Mouse (Mus musculus): ENCODE results near the gene Trim2.

DNA sequence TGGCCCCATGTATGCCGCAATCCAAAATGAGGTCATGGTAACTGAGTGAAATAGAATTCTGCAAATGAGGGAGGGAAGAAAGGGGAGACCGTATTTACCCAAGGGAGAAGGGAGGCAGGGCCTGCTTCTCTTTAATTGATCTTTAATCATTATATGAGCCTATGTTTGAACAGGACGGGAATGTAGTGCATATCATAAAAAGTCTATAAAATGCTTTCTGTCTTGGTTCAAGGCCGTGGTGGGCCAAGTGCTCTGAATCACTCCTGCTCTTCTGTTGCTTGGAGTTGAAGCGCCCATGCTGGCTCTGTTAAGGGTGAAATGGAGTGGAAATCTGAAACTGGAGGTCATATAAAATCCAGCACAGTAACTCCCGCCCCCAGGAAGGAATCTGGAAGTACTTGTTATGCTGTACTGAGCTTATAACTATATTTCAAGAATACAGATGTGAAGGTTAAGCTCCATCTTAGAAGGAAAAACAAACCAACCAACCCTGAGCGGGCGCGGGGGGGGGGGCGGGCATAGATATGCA lies 48.6 kb downstream of the Trim2 start:
- TF ChIP-seq SIN3A (IDR thresholded peaks at IDR 0.05; ENCODE audit: low read length) (no peak), JUN (IDR thresholded peaks at IDR 0.05; ENCODE audit: insufficient read depth, low read depth, low read length) (no peak), CTCF (conservative IDR thresholded peaks at IDR 0.05 in 1 of 2, IDR thresholded peaks at IDR 0.05 in 1 of 2; ENCODE audit: low read depth in 2 of 2, low read length in 2 of 2) (no peak), ZNF384 (IDR thresholded peaks at IDR 0.05; ENCODE audit: low read depth, low read length) (no peak), MAZ (IDR thresholded peaks at IDR 0.05; ENCODE audit: low read depth, low read length) (no peak), ZMIZ1 (IDR thresholded peaks at IDR 0.05; ENCODE audit: low read depth, low read length) (no peak), KAT2A (IDR thresholded peaks at IDR 0.05; ENCODE audit: insufficient replicate concordance, low read length) (no peak), E2F4 (IDR thresholded peaks at IDR 0.05; ENCODE audit: insufficient replicate concordance, low read depth, low read length) (no peak), POLR2A (IDR thresholded peaks at IDR 0.05; ENCODE audit: low read depth, low read length) (no peak), MYC (IDR thresholded peaks at IDR 0.05; ENCODE audit: low read depth, low read length) (no peak), GABPA (IDR thresholded peaks at IDR 0.05; ENCODE audit: insufficient replicate concordance, low read depth, low read length) (no peak), EP300 (IDR thresholded peaks at IDR 0.05; ENCODE audit: low read length) (no peak), HCFC1 (IDR thresholded peaks at IDR 0.05; ENCODE audit: low read depth, low read length) (no peak), MXI1 (IDR thresholded peaks at IDR 0.05; ENCODE audit: low read depth, low read length) (no peak)

Measured in CH12.LX (cell line).